Mouse (Mus musculus): ENCODE measurements around the gene Thoc7. TPM values are rescaled to one million over a fixed set of nuclear protein-coding genes. Genes with fewer than 3 reads are reported as not detected.
A peak's percentile ranks its signal among the peaks of the same experiment; 100 is the strongest.
"Not testable (repeated sequence)": the region's sequence is repeated elsewhere in the genome, so short reads cannot be mapped to it uniquely, and the experiment has no call there.

Gene Thoc7
- polyA plus RNA-seq, 2 experiments, result 45.1 to 93.6 TPM

DNA sequence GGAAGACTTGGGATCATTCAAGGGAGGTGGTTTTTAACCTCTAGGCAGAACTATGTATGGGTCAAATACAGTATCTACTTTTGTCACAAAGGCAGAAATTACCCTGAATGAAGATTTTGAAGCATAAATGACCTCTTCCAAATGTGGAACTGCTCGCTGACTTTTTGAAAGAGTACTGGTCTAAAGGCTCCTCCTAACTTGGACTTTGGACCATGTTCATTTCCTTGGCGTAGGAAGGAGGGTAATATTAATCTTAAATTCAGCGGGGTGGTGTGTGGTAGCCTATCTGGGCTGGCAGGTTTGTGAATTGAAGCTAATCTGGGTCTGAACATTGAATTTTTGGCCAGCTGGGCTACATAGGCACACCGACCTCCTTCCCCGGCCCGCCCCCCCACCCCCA lies 824 bp upstream of the Thoc7 start:
- no peak for ATAC-seq (ENCODE audit: insufficient read depth)
- H3K4me1 ChIP-seq (replicated peaks; ENCODE audit: control insufficient read depth in 2 of 2, insufficient read depth in 2 of 2, low read length in 1 of 2), result peaks cover 4 to 8% of the 10 kb centered on the region in 2 experiments
- H3K27me3 ChIP-seq (ENCODE audit: control insufficient read depth, insufficient read depth, low read length), result no peaks in the 10 kb centered on the region
- no peak overlapping the region for H3K4me2 ChIP-seq (ENCODE audit: low read depth)
- no peak overlapping the region for H3K4me3 ChIP-seq (ENCODE audit: insufficient read depth in 1 of 2, low read depth in 2 of 2, low read length in 2 of 2)
- WGBS (ENCODE audit: insufficient replicate concordance), result 44% methylated on average over 6 of the region's 6 CpGs
- H3K36me3 ChIP-seq (replicated peaks; ENCODE audit: control insufficient read depth, insufficient read depth, low read depth), result no peaks in the 10 kb centered on the region
- TF ChIP-seq EP300 (IDR thresholded peaks at IDR 0.05; ENCODE audit: low read depth) (no peak), CTCF (IDR thresholded peaks at IDR 0.05; ENCODE audit: low read depth) (no peak)
- no peak for DNase-seq (ENCODE audit: low read depth in 3 of 3, low spot score in 3 of 3)
- no peak overlapping the region for H3K27ac ChIP-seq
- H3K9me3 ChIP-seq (ENCODE audit: control insufficient read depth, low read length), result no peaks in the 10 kb centered on the region
- no peak overlapping the region for H3K9ac ChIP-seq (replicated peaks)

DNA sequence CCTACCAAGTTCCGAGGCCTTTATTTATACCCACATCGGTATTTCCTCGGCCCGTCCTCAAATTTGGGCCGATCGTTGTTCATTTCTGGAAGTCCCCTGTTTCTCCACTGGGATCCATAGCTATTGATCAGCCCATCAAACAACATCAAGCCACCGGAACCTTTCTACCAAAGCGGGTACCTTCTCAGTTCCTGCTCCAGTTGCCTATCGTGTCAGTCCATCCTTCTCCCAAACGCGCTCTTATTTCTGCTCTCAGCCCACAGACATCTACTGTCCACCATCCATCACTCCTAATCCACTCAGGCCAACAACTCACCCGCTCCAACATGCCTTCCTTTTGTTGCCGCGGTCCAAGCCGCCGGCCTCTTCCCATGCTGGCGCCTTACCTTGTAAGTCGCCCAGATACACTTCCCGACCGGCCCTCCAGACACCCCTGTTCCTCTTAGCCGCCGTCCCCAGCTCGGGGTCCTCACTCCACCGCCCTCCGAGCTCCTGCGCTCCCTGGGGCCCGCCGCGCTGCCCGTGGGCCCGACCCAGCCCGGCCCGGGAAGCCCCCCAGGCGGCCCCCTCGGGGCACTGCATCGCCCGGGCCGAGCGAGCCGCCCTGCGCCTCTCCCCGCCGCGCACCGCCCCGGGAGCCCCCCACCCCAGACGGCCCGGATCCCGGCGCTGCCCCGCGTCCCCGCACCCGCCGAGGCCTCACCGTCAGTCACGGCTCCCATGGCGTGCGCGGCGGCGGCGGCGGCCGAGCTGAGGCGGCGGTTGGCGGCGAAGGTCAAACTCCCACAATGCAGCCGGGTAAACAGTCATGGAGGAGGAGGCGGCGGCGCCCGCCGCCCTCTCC lies 948 bp downstream of the Thoc7 start:
- WGBS (ENCODE audit: insufficient replicate concordance), result under 1% methylated on average over 63 of the region's 75 CpGs
- Histone ChIP-seq H3K9me3 (ENCODE audit: control insufficient read depth, low read length) (no peaks in the 10 kb centered on the region), H3K4me3 (ENCODE audit: insufficient read depth in 1 of 2, low read depth in 2 of 2, low read length in 2 of 2) (peak overlapping the region; percentile 97 to 100), H3K9ac (replicated peaks) (peak overlapping the region; percentile 97), H3K36me3 (replicated peaks; ENCODE audit: control insufficient read depth, insufficient read depth, low read depth) (no peaks in the 10 kb centered on the region; the same call in 1 of the 2 replicates), H3K4me1 (replicated peaks; ENCODE audit: control insufficient read depth in 2 of 2, insufficient read depth in 2 of 2, low read length in 1 of 2) (peaks cover 4 to 8% of the 10 kb centered on the region in 2 experiments), H3K4me2 (ENCODE audit: low read depth) (peak overlapping the region; percentile 81), H3K27me3 (ENCODE audit: control insufficient read depth, insufficient read depth, low read length) (no peaks in the 10 kb centered on the region), H3K27ac (peak overlapping the region; percentile 48)
- ATAC-seq (ENCODE audit: insufficient read depth), result peak; percentile 78
- TF ChIP-seq EP300 (IDR thresholded peaks at IDR 0.05; ENCODE audit: low read depth), result no peak
- no peak for TF ChIP-seq CTCF (IDR thresholded peaks at IDR 0.05; ENCODE audit: low read depth)
- peak in 1 of 3 experiments; percentile 23 for DNase-seq (ENCODE audit: low read depth in 3 of 3, low spot score in 3 of 3)

DNA sequence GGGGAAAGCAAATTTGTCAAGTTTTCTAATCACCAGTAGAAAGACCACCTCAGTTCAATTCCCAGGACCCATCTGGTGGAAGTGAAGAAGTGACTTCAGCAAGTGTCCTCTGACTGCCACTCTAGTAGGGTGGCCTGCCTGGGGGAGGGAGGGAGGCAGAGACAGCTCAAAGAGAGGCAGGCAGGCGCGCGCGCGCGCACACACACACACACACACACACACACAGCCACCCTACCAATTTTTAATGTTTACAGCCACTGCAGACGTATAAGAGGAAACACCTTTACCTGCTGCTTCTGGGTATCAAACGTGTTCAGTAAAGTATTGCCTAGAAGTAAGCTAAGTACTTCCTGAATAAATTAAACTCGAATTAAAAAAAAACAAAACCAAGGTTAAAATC lies 1.6 kb downstream of the Thoc7 start:
- WGBS (ENCODE audit: insufficient replicate concordance), result 1% methylated on average over 9 of the region's 9 CpGs
- Histone ChIP-seq H3K4me1 (replicated peaks; ENCODE audit: control insufficient read depth in 2 of 2, insufficient read depth in 2 of 2, low read length in 1 of 2) (peaks cover 4 to 8% of the 10 kb centered on the region in 2 experiments), H3K9me3 (ENCODE audit: control insufficient read depth, low read length) (no peaks in the 10 kb centered on the region), H3K9ac (replicated peaks) (peak overlapping the region; percentile 97), H3K36me3 (replicated peaks; ENCODE audit: control insufficient read depth, insufficient read depth, low read depth) (no peaks in the 10 kb centered on the region; the same call in none of the 2 replicates), H3K4me3 (ENCODE audit: insufficient read depth in 1 of 2, low read depth in 2 of 2, low read length in 2 of 2) (peak overlapping the region; percentile 97 to 100), H3K27ac (no peak overlapping the region; the same call in 1 of the 2 replicates), H3K4me2 (ENCODE audit: low read depth) (peak overlapping the region; percentile 81), H3K27me3 (ENCODE audit: control insufficient read depth, insufficient read depth, low read length) (no peaks in the 10 kb centered on the region)
- DNase-seq (ENCODE audit: low read depth in 3 of 3, low spot score in 3 of 3), result peak in 1 of 3 experiments; percentile 39
- TF ChIP-seq EP300 (IDR thresholded peaks at IDR 0.05; ENCODE audit: low read depth) (no peak), CTCF (IDR thresholded peaks at IDR 0.05; ENCODE audit: low read depth) (no peak)
- peak; percentile 54 for ATAC-seq (ENCODE audit: insufficient read depth)

DNA sequence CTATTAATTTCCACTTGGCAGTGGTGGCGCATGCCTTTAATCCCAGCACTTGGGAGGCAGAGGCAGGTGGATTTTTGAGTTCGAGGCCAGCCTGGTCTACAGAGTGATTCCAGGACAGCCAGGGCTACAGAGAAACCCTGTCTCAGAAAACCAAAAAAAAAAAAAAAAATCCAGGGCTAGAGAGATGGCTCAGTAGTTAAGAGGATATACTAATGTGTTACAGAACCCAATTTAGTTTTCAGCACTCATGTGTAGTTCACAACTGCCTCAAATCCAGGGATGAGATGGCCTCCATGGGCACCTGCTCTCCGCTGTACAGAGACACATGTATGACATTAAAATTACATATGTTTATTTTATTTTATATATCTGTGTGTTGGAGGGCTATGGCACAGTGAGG lies 9.5 kb downstream of the Thoc7 start:
- not testable (repeated sequence) for ATAC-seq (ENCODE audit: insufficient read depth); H3K9me3 ChIP-seq (ENCODE audit: control insufficient read depth, low read length); H3K27me3 ChIP-seq (ENCODE audit: control insufficient read depth, insufficient read depth, low read length); H3K4me2 ChIP-seq (ENCODE audit: low read depth); H3K4me3 ChIP-seq (ENCODE audit: insufficient read depth in 1 of 2, low read depth in 2 of 2, low read length in 2 of 2); H3K4me1 ChIP-seq (replicated peaks; ENCODE audit: control insufficient read depth in 2 of 2, insufficient read depth in 2 of 2, low read length in 1 of 2); H3K9ac ChIP-seq (replicated peaks); DNase-seq (ENCODE audit: low read depth in 3 of 3, low spot score in 3 of 3); H3K27ac ChIP-seq
- WGBS (ENCODE audit: insufficient replicate concordance), result 88% methylated on average over 3 of the region's 3 CpGs
- peaks cover 29% of the 10 kb centered on the region for H3K36me3 ChIP-seq (replicated peaks; ENCODE audit: control insufficient read depth, insufficient read depth, low read depth)

DNA sequence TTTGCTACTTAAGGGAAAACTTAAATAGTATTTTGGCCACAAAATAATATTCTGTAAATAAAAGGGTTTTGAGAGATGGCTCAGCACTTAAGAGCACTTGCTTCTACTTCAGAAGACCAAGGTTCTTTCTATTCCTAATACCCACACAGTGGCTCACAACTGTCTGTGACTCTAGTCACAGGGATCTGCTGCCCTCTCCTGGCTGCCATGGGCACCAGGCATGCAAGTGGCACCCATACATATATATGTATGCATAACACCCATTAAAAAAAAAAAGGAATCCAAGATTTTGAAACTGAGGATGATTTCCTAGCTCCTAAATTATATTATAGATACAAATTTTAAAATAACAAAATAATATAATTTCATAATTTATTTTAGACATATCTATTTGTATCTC lies 11.3 kb downstream of the Thoc7 start:
- ATAC-seq (ENCODE audit: insufficient read depth), result no peak
- no peaks in the 10 kb centered on the region for H3K27me3 ChIP-seq (ENCODE audit: control insufficient read depth, insufficient read depth, low read length)
- no peaks in the 10 kb centered on the region for H3K9me3 ChIP-seq (ENCODE audit: control insufficient read depth, low read length)

More for the DNA sequence above, 11.3 kb downstream of the Thoc7 start:
- Histone ChIP-seq H3K4me1 (replicated peaks; ENCODE audit: control insufficient read depth in 2 of 2, insufficient read depth in 2 of 2, low read length in 1 of 2) (no peaks in the 10 kb centered on the region), H3K27ac (no peak overlapping the region), H3K9ac (replicated peaks) (no peak overlapping the region), H3K4me3 (ENCODE audit: insufficient read depth in 1 of 2, low read depth in 2 of 2, low read length in 2 of 2) (no peak overlapping the region), H3K4me2 (ENCODE audit: low read depth) (no peak overlapping the region), H3K36me3 (replicated peaks; ENCODE audit: control insufficient read depth, insufficient read depth, low read depth) (peaks cover 29% of the 10 kb centered on the region)
- no peak for DNase-seq (ENCODE audit: low read depth in 3 of 3, low spot score in 3 of 3)
- TF ChIP-seq CTCF (IDR thresholded peaks at IDR 0.05; ENCODE audit: low read depth) (peak; percentile 70), EP300 (IDR thresholded peaks at IDR 0.05; ENCODE audit: low read depth) (no peak)
